Mouse (Mus musculus) limb, embryonic 10.5 days (tissue): Measurements from ENCODE around the gene Ahsa1. TPM values are rescaled to one million over a fixed set of nuclear protein-coding genes. Genes with fewer than 3 reads are reported as not detected.

Source experiments
- DNase-seq: peaks from one replicate; pipeline ENCODE4 v3.0.0-alpha.2; 2017; ENCODE audit warnings: low spot score
- H3K27ac ChIP-seq: fragments of 300-500 bp; sonication (generic); 2 replicates; pipeline ENCODE4 v1.5.1; 2016; ENCODE audit warnings: mild to moderate bottlenecking
- H3K27me3 ChIP-seq: fragments of 300-500 bp; sonication (generic); 2 replicates; pipeline ENCODE4 v1.6.1; 2016; ENCODE audit warnings: low read depth, mild to moderate bottlenecking; ENCODE audit not compliant: poor library complexity, severe bottlenecking
- H3K36me3 ChIP-seq: fragments of 300-500 bp; sonication (generic); 2 replicates; pipeline ENCODE4 v1.6.1; 2016; ENCODE audit warnings: mild to moderate bottlenecking, moderate library complexity
- H3K4me1 ChIP-seq: fragments of 300-500 bp; sonication (generic); 2 replicates; pipeline ENCODE4 v1.6.1; 2016
- H3K4me3 ChIP-seq: fragments of 300-500 bp; sonication (generic); 2 replicates; pipeline ENCODE4 v1.5.1; 2016; ENCODE audit warnings: mild to moderate bottlenecking, moderate library complexity
- H3K9me3 ChIP-seq: fragments of 300-500 bp; sonication (generic); replicated peaks from 2 replicates; pipeline ENCODE4 v1.6.1; 2016; ENCODE audit warnings: mild to moderate bottlenecking
- WGBS: fragments of 180-500 bp; shearing (Covaris S2); methylation state at CpG from one replicate; pipeline ENCODE4 v1.1.7; 2016; 5-methylcytosine and 5-hydroxymethylcytosine counted together
- polyA plus RNA-seq: library from polyadenylated mRNA; unstranded; fragments of >200 nt; fragmentation: Nextera tagmentation; extraction: Ambion mirVana; gene quantifications from 2 replicates; pipeline ENCODE4 v1.2.1, GENCODE M21; 2016

Ahsa1 gene
- 294 and 332 TPM in 2 replicates for polyA plus RNA-seq

- Histone ChIP-seq H3K9me3 (no peaks in the 10 kb centered on the region), H3K27me3 (no peaks in the 10 kb centered on the region), H3K36me3 (peaks cover 61% of the 10 kb centered on the region), H3K27ac (peak within 1 kb of the TSS; percentile 94), H3K4me3 (peak within 1 kb of the TSS; percentile 79), H3K4me1 (peaks cover 25% of the 10 kb centered on the region)
- WGBS: under 1% methylated on average over 31 of the region's 31 CpGs
- peak; percentile 91 for DNase-seq
Observed at GRCm38 (mm10) chr12:87266108-87266826, at the start of gene Ahsa1, which contains the start of gene Vipas39. Gene Ahsa1, plus strand, starts transcription at chr12:87266479. Gene Vipas39, minus strand, starts transcription at chr12:87266256.

- Histone ChIP-seq H3K27ac (no peak overlapping the region), H3K27me3 (no peaks in the 10 kb centered on the region), H3K4me1 (peaks cover 4% of the 10 kb centered on the region), H3K36me3 (no peaks in the 10 kb centered on the region), H3K4me3 (no peak overlapping the region), H3K9me3 (no peaks in the 10 kb centered on the region)
- no peak for DNase-seq
Observed at GRCm38 (mm10) chr12:87217596-87217995, 48.7 kb upstream of the Ahsa1 start.

- no peak overlapping the region for H3K4me3 ChIP-seq
- H3K27ac ChIP-seq: no peak overlapping the region
- no peaks in the 10 kb centered on the region for H3K27me3 ChIP-seq
- no peaks in the 10 kb centered on the region for H3K9me3 ChIP-seq
- DNase-seq: no peak
- peaks cover 4% of the 10 kb centered on the region for H3K4me1 ChIP-seq
- WGBS: 77% methylated on average over 7 of the region's 7 CpGs
- H3K36me3 ChIP-seq: no peaks in the 10 kb centered on the region
Observed at GRCm38 (mm10) chr12:87219362-87219761, 46.9 kb upstream of the Ahsa1 start.

- 79% methylated on average over 10 of the region's 10 CpGs for WGBS
- Histone ChIP-seq H3K27ac (no peak overlapping the region), H3K9me3 (no peaks in the 10 kb centered on the region), H3K4me1 (peaks cover 3% of the 10 kb centered on the region; the same call in 1 of the 2 replicates), H3K27me3 (no peaks in the 10 kb centered on the region), H3K4me3 (no peak overlapping the region), H3K36me3 (no peaks in the 10 kb centered on the region)
- no peak for DNase-seq
Observed at GRCm38 (mm10) chr12:87224950-87225349, 41.3 kb upstream of the Ahsa1 start.

GRCm38 (mm10) chr12:87226801-87227200 lies 39.5 kb upstream of the Ahsa1 start:
- H3K27me3 ChIP-seq: no peaks in the 10 kb centered on the region
- no peak overlapping the region for H3K4me3 ChIP-seq
- H3K27ac ChIP-seq: no peak overlapping the region
- H3K4me1 ChIP-seq: peaks cover 3% of the 10 kb centered on the region; the same call in 1 of the 2 replicates
- WGBS: 80% methylated on average over 7 of the region's 7 CpGs
- H3K9me3 ChIP-seq: no peaks in the 10 kb centered on the region
- DNase-seq: no peak
- H3K36me3 ChIP-seq: no peaks in the 10 kb centered on the region

GRCm38 (mm10) chr12:87229633-87230032 lies 36.6 kb upstream of the Ahsa1 start:
- no peaks in the 10 kb centered on the region for H3K36me3 ChIP-seq
- WGBS: 87% methylated on average over 2 of the region's 2 CpGs
- H3K4me3 ChIP-seq: no peak overlapping the region
- no peak for DNase-seq
- peaks cover 3% of the 10 kb centered on the region; the same call in 1 of the 2 replicates for H3K4me1 ChIP-seq
- H3K27me3 ChIP-seq: no peaks in the 10 kb centered on the region
- no peaks in the 10 kb centered on the region for H3K9me3 ChIP-seq
- no peak overlapping the region for H3K27ac ChIP-seq

- H3K4me1 ChIP-seq: no peaks in the 10 kb centered on the region
- H3K27me3 ChIP-seq: no peaks in the 10 kb centered on the region
- no peaks in the 10 kb centered on the region for H3K36me3 ChIP-seq
- no peak overlapping the region for H3K27ac ChIP-seq
- H3K9me3 ChIP-seq: no peaks in the 10 kb centered on the region
- no peak for DNase-seq
- no peak overlapping the region for H3K4me3 ChIP-seq
Observed at GRCm38 (mm10) chr12:87230379-87230895, 35.8 kb upstream of the Ahsa1 start.

GRCm38 (mm10) chr12:87236882-87237483 lies 29.3 kb upstream of the Ahsa1 start:
- no peaks in the 10 kb centered on the region for H3K27me3 ChIP-seq
- H3K4me3 ChIP-seq: no peak overlapping the region
- no peaks in the 10 kb centered on the region for H3K9me3 ChIP-seq
- H3K27ac ChIP-seq: no peak overlapping the region
- no peaks in the 10 kb centered on the region for H3K4me1 ChIP-seq
- DNase-seq: no peak
- 94% methylated on average over 5 of the region's 5 CpGs for WGBS
- H3K36me3 ChIP-seq: peaks cover 41% of the 10 kb centered on the region

- DNase-seq: no peak
- Histone ChIP-seq H3K9me3 (no peaks in the 10 kb centered on the region), H3K4me1 (no peaks in the 10 kb centered on the region), H3K27ac (no peak within 1 kb of the TSS), H3K4me3 (no peak within 1 kb of the TSS), H3K27me3 (no peaks in the 10 kb centered on the region), H3K36me3 (peaks cover 54% of the 10 kb centered on the region)
- WGBS: 93% methylated on average over 1 of the region's 1 CpGs
Observed at GRCm38 (mm10) chr12:87238632-87239031, 27.6 kb upstream of the Ahsa1 start, which contains the start of gene Noxred1. Gene Noxred1, minus strand, starts transcription at chr12:87238732.

GRCm38 (mm10) chr12:87250161-87250560 lies 16.1 kb upstream of the Ahsa1 start:
- H3K9me3 ChIP-seq: no peaks in the 10 kb centered on the region
- H3K36me3 ChIP-seq: peaks cover 89% of the 10 kb centered on the region
- no peak overlapping the region for H3K27ac ChIP-seq
- H3K4me1 ChIP-seq: no peaks in the 10 kb centered on the region
- DNase-seq: no peak
- no peak overlapping the region for H3K4me3 ChIP-seq
- H3K27me3 ChIP-seq: no peaks in the 10 kb centered on the region
- 96% methylated on average over 6 of the region's 6 CpGs for WGBS

- no peaks in the 10 kb centered on the region for H3K4me1 ChIP-seq
- 95% methylated on average over 6 of the region's 6 CpGs for WGBS
- no peak for DNase-seq
- H3K27ac ChIP-seq: no peak overlapping the region
- H3K9me3 ChIP-seq: no peaks in the 10 kb centered on the region
- H3K27me3 ChIP-seq: no peaks in the 10 kb centered on the region
- no peak overlapping the region for H3K4me3 ChIP-seq
- peaks cover 95% of the 10 kb centered on the region for H3K36me3 ChIP-seq
Observed at GRCm38 (mm10) chr12:87253878-87254277, 12.4 kb upstream of the Ahsa1 start.

- H3K27ac ChIP-seq: no peak overlapping the region
- WGBS: 96% methylated on average over 5 of the region's 5 CpGs
- no peaks in the 10 kb centered on the region for H3K9me3 ChIP-seq
- no peak for DNase-seq
- H3K36me3 ChIP-seq: peaks cover 92% of the 10 kb centered on the region
- no peak overlapping the region for H3K4me3 ChIP-seq
- no peaks in the 10 kb centered on the region for H3K27me3 ChIP-seq
- H3K4me1 ChIP-seq: no peaks in the 10 kb centered on the region
Observed at GRCm38 (mm10) chr12:87256629-87257028, 9.7 kb upstream of the Ahsa1 start.

- Histone ChIP-seq H3K4me3 (no peak overlapping the region), H3K9me3 (no peaks in the 10 kb centered on the region), H3K27me3 (no peaks in the 10 kb centered on the region), H3K27ac (no peak overlapping the region), H3K4me1 (peaks cover 10% of the 10 kb centered on the region; the same call in 1 of the 2 replicates), H3K36me3 (peaks cover 81% of the 10 kb centered on the region)
- no peak for DNase-seq
- 96% methylated on average over 8 of the region's 8 CpGs for WGBS
Observed at GRCm38 (mm10) chr12:87260562-87260961, 5.7 kb upstream of the Ahsa1 start.
